Mouse (Mus musculus) thymus, postnatal 14 days (tissue): ENCODE measurements at regions not wholly inside any gene's neighbourhood (a gene's known extent, or its start where the extent isn't known, plus 50 kb on each side); places are given as distances from the start of the nearest gene placed in this dataset.

Source experiments
- DNase-seq: peaks from one replicate; pipeline ENCODE4 v3.0.0; 2021

GRCm38 (mm10) chr1:177616335-177617239 is 113.0 kb upstream of the 1700016C15Rik start:
- no peak for DNase-seq

DNA sequence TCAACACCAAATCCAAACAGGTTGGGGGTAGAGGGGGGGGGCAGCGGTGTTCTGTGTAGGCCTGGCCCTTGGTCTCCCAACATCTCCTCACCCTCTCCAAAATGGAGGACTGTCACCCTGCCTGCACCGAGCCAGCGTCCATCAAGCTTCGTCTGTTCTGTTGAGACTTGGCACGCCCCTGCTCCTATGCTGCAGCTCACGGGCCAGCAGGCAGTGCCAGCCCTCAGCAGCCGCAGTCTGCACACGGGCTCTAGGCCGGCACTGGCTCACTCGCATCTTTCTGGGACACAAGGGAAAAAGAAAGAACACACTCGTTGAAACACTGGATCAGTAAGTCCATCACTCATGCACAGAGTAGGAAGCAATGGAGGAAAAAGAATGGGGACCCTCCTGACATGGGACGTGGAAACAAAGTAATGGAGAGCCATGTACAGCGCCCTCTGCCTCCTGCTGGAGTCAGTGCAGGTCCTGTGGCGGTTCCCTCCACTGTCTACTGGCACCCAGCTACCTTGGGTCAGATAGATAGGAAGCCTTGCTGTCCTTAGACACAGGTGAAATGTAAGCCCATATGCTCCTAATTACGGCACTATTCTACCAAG is 109.0 kb upstream of the 1700016C15Rik start:
- peak; percentile 12 for DNase-seq

- no peak for DNase-seq
Observed at GRCm38 (mm10) chr1:177621854-177622590, 107.6 kb upstream of the 1700016C15Rik start.

- DNase-seq: no peak
Observed at GRCm38 (mm10) chr1:177623304-177623726, 106.3 kb upstream of the 1700016C15Rik start.

DNA sequence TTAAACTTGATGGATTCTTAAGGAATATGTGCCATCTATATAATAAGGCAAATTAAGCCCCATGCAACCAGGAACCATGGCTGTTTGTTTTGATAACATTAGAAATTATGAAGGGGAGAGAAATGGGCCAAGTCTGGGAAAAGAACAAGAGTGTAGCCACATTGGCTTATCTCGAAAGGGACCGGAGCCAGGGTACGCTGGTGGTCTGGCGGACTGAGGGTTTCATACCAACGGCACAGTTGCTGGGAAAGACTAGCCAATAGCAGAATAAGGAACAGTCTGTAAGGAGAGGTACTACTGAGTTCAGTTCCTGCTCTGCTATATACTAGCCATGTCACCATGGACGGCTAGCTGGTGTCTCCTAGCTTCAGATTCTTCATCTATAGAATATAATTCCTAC is 105.9 kb upstream of the 1700016C15Rik start:
- no peak for DNase-seq

GRCm38 (mm10) chr1:177627814-177628213 is 101.8 kb upstream of the 1700016C15Rik start:
- DNase-seq: no peak

GRCm38 (mm10) chr1:177633966-177634602 is 95.5 kb upstream of the 1700016C15Rik start:
- no peak for DNase-seq

DNA sequence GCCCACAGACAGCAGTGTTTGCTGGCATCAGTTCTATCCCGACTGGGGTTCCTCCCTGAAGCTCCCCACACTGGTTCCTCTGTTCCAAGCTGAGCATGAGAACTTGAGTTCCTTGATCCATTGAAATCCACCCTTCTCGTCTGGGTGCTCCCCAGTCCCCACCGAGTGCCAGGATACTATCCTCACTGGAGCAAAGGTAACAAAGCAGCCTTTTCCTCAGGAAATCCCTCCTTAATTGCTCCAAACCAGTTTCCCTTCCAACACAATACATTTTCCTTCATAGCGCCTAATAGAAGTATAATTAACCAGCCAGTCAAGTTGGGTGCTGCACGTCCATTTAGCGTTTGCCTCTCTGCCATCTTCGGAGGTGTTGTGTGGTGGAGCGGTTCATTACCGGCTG is 92.6 kb upstream of the 1700016C15Rik start:
- DNase-seq: no peak

DNA sequence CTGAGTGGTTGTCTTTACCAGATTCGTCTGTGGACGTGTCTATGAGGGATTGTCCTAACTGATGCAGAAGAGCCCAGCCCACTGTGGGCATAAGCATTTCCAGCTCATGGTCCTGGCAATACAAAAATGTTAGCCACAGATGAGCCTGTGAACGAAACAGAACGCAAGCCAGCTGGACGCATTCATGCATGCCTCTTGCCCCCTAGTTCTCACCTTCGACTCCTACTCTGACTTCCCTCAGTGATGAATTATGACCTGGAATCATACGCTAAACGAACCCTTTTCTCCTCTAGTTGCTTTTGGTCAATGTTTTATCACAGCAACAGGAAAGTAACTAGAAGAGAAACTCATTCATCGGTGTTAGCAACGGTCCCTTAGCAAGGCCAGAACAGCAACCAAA is 91.2 kb upstream of the 1700016C15Rik start:
- DNase-seq: no peak

GRCm38 (mm10) chr1:177639931-177640846 is 89.4 kb upstream of the 1700016C15Rik start:
- peak; percentile 46 for DNase-seq

- DNase-seq: no peak
Observed at GRCm38 (mm10) chr1:177642712-177643467, 86.7 kb upstream of the 1700016C15Rik start.

DNA sequence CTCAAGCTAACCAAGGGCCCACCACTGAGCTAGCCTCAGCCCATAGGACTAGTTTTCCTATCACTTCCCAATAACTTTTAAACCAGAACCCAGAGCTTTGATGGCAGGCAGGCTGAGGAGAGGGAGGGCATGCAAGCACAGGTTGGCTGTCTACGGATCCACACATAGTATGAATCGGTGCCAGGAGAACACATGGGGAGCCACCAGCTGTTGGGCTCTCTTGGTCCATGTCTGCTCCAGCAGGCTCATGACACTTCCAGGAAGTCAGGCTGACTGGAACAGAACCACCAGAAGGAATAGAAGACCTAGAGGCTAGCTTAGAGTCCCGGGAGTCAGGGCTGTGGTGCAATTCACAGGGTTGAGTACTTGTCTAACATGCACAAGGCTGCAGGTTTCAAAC is 86.0 kb upstream of the 1700016C15Rik start:
- DNase-seq: no peak

DNA sequence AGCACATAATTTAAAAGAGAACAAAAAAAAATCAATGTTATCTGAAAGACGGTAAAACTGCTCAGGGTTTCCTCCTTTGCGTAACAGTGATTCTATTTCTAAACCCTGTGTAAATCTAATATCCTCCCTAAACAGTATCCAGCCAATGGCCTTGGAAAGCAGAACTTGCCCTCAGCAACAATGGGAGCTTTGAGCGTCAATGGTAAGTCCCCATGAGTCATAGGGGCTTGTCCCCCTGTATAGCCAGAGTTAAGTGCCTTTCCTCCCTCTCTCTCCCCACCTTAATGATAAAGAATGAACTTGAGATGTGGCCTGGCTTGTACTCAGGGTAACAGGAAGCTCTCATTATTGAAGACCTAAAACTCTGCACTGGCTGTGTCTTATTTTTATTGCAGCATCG is 85.4 kb upstream of the 1700016C15Rik start:
- no peak for DNase-seq

- no peak for DNase-seq
Observed at GRCm38 (mm10) chr1:177645327-177645726, 84.3 kb upstream of the 1700016C15Rik start.

- DNase-seq: no peak
Observed at GRCm38 (mm10) chr1:177645897-177646535, 83.6 kb upstream of the 1700016C15Rik start.

DNA sequence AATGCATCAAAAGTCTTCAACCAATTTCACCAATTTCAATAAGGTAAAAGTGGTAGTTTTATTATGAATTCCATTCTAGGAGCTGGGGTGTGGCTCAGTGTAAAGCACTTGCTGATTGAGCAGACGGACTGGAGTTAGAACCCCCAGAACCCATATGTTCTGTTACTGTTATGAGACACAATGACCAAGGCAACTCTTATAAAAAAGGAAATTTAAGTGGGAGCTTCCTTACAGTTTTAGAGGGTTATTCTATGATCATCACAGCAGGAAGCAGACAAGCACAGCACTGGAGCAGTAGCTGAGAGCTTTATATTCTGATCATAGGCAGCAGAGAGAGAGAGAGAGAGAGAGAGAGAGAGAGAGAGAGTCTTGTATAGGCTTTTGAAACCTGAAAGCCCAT is 81.7 kb upstream of the 1700016C15Rik start:
- no peak for DNase-seq

DNA sequence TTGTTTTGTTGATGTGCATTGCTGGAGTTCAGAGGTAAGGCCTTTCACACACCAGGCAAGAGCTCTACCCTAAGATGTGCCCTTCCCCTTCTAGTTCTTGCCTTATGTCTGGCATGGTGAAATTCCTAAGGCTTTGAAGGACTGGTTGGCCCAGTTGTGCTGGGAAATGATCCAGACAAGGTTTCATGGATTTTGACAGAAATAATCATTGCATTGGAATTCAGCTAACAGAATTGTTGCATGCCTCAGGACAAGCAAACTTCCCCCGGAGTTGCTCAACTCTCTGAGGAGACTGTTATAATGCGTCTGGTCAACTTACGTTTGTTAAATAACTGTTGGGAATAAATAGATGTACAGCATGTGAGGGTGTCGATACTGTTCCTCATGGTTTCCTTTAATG is 80.6 kb upstream of the 1700016C15Rik start:
- DNase-seq: no peak

DNA sequence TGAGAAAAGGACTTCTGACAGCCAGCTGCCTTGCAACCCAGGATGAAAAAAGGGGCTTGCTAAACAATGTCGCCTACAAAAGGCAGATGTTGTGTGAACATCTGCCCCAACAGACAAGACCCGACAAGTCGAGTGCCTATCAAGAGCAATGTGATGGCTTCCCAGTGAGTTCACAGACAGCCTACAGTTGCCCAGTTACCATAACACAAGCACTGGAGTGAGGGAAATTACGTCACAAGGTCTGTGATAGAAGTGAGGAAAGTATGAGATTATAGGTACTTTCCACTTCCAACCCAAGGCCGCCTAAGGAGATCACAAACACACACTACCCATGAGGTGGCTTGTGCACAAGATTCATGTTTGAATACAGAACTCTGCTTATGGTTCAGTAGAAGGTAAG is 78.4 kb upstream of the 1700016C15Rik start:
- DNase-seq: no peak

DNA sequence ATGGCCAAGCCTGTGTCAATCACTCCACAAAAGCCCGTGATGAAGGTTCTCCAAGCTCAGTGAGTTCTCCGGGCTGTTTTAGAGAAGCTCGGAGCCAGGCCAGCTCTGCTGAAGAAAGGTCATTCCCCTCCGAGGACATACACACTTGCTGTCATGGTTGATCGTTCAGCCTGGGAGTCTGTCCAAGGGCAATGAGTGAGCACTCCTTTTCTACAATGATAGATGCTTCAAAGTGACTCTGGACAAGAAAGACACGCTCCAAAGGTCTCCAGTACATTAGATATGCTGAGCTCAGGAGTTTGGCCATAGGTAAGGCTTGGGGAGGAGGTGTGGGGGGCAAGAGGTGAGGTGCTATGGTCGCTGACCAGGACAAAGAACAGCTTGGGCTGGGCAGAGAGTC is 66.5 kb upstream of the 1700016C15Rik start:
- DNase-seq: no peak

GRCm38 (mm10) chr1:177667041-177667791 is 62.4 kb upstream of the 1700016C15Rik start:
- DNase-seq: no peak
